Mouse (Mus musculus) gastrocnemius, adult 8-10 months (tissue): ENCODE data around the gene Fam193b. TPM values are rescaled to one million over a fixed set of nuclear protein-coding genes. Genes with fewer than 3 reads are reported as not detected.
"Not testable (repeated sequence)": the region's sequence is repeated elsewhere in the genome, so short reads cannot be mapped to it uniquely, and the experiment has no call there.

Experiments used
- DNase-seq, 2 experiments: peaks; one replicate each; pipeline ENCODE4 v3.0.0; 2022; ENCODE audit warnings: low spot score in 2 of 2
- total RNA-seq, 4 experiments: library from RNA; stranded (reverse); gene quantifications; 2 replicates each; pipeline ENCODE4 v1.2.4; 2022

Fam193b gene
- 10 to 100 TPM in 3 of 4 experiments, 1 to 10 TPM in 1; 7.8 to 14.0 (median 10.1) TPM for total RNA-seq

DNA sequence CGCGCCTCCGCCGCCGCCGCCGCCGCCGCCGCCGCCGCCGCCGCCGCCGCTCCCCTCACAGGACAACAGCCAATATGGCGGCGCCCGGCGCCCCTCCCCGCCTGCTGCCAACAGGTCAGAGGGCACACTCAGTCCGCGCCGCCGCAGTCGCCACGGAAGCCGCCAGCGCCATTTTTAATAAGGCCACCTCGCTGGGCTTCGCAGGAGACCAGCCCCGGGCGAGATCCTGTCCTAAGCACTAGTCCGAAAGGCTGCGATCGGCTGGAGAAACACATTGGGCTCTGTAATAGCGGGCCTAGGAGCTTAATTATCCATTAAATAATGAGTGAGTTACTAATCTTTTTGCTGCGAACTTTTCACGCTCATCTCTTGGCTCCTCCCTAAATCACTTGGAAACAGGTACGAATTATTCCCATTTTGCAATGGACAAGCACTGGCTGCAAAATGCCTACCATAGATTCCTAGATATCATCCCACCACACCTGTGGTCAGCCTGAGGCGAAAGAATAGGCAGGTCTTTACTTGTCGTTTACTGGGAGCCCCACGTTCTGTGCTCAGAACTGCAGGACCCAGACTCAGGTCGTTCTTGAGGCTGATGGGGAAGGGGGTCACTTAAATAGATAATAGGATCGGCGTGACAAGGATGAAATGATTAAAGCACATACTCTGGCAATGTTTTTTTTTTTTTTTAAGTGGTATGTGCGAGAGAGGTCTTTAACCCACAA is at the start of gene Fam193b:
Fam193b (minus strand) TSS at position 94 of the 725 bp plus-strand sequence.
- peak; percentile 88 to 91 for DNase-seq

DNA sequence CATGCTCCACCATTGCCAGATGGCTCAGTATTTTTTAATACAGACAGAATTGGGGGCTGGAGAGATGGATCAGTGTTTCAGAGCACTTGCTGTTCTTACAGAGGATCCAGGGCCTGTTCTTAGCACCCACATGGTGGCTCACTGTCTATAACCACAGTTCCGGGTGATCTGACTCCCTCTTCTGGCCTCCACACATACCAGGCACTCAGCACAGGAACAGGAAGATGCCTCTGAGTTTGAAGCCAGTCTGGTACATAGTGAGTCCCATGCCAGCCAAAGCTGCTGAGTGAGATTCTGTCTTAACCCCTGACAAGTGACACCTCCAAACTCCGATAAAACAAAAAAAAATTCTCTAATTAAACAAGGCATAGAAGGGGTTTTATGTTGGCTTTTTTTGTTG is 49.4 kb upstream of the Fam193b start:
- no peak for DNase-seq

DNA sequence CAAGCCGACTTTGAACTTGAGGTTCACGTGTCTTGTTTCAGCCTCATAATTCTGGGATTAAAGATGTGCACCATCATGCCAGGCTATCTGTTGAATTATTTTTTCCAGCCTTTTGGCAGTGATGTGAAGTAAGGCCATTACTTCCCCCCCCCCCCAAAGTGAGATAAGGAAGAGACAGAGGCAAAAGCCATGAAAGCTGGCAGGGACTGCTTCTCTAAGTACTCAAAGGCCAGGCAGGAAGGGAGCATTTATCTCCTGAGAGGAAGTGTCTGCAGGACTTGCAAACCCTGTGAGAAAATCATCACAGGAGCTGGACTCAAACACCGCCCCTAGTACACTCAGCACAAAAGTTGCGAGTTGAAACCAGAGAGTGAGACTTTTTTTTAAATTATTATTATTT is 48.4 kb upstream of the Fam193b start:
- DNase-seq: no peak

DNA sequence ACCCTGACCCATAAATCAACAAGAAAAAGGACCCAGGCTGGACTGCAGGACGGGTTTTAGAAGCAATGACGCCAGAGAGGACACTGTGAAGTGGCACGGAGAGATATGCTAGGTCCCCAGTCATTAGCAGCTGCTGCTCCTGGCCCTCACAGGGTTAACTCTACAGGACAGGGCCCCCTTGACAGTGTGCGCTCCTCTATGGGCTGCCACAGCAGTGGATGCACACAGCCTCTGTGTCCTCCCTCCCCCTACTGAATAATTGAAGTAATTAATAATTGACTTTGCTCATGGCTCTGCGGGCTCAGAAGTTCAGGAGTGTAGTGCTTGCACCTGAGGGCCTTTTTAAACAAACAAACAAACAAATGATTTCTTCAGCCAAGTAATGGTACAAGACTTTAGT is 42.6 kb upstream of the Fam193b start:
- DNase-seq: no peak

DNA sequence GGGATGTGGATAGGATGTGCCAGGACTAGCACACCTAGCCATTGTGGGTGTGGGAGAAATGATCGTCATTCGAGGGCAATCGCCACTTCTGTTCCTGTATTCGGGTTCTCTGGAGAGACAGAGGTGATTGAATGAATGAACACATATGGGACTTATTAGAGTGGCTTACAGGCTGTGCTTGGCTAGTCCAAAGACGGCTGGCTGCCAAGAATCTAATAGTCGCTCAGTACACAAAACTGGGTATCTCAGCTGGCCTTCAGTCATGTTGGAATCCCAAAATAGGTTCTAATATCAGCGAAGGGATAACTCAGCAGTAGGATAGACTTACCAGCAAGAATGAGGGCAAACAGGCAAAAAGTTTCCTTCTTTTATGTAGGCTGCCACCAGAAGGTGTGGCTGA is 41.1 kb upstream of the Fam193b start:
- no peak for DNase-seq

DNA sequence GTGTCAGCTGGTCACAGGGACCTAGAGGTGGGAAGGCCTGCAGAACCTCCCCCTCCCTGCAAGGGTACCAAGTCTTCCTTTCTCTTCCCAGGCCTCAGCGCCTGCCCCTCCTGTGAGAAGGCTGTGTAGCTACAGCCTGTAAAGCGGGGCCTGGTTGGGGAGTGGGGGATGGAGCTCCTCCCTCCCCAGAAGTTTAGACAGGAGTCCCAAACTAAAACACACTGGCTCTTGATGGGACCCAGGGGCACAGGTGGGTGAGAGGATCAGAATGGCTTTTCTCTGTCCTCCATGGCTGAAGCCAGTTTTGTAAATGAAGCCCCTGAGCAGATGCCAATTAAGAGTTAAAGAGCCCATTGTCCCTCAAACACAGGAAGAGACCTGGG is 36.7 kb upstream of the Fam193b start:
- DNase-seq: no peak

DNA sequence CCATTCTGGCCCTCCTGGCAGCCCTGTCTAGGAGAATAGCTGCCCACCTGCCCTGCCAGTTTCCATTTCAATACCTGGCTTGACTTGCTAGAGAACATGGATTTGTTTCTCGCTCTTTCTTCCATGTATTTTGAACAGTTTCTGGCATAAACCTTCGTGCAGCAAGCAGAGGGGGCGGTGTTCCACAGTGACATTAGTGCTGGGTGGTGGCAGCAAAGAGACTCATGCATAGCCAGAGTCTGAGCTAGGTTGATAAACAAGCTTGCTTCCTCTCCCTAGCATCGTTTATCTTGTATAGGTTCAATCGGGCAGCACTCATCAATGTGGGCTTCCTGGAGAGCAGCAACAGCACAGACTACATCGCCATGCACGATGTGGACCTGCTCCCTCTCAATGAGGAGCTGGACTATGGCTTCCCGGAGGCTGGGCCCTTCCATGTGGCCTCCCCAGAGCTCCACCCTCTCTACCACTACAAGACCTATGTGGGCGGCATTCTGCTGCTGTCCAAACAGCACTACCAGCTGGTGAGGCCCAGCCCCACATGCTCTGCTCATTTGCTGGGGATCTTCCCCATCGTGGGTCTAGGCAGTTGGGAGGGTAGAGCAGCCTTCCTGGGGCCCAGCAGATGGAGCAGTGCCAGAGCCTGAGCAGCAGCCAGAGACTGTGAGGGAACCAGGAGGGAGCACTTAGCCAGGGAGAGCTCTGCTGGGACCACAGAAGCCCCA is 36.1 kb upstream of the Fam193b start:
- no peak for DNase-seq

DNA sequence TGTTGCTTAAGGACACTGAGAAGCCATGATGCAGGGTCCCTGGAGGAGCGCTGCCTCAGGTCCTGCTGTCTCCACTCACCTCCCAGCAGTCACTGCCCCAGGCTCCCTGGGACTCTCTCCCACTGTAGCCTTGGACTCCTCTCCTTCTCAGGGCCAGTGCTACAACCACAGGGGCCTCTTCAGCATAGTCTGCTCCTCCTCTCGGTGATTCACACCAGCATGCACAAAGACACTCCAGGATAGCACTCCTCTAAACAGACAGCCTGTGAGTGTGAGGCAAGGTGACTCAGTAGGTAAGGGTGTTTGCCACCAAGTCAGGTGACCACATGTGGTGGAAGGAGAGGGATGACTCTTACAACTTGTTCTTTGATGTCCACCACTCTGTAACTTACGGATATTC is 33.7 kb upstream of the Fam193b start:
- no peak for DNase-seq

DNA sequence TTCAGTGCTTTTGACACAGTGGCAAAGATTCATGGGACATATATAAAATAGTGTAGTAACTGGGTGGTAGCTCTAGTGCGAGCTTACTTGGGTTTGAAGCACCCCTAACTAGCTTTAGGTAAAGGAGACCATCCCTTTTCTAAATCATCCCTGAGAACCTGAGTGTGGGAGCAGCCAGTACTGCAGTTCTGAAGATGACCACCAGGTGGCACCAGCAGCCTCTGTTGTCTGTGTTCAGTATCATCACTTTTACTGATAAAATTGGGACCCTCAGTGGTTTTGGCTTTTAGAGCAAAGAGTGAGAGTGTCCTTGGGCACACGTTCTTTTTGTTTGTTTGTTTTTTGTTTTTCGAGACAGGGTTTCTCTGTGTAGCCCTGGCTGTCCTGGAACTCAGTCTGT is 30.7 kb upstream of the Fam193b start:
- peak; percentile 52 to 57 for DNase-seq

DNA sequence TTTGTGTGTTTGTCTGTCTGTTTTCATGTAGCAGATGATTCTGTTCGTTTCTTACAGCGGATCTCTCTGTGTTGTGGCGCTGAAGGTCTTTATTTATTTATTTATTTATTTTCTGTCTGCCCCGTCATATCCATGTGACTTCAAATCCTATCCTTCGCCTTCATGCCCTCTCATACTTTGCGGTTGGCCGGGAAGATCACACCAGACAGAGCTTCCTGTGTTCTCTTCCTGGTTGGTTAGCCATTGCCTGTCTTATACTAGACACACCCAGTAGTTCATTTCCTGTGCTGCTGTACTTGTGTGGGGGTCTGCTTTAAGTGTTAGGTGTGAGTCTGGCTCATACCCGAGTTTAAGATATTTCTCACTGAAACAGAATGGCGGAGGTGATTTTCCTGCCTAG is 29.7 kb upstream of the Fam193b start:
- DNase-seq: no peak

DNA sequence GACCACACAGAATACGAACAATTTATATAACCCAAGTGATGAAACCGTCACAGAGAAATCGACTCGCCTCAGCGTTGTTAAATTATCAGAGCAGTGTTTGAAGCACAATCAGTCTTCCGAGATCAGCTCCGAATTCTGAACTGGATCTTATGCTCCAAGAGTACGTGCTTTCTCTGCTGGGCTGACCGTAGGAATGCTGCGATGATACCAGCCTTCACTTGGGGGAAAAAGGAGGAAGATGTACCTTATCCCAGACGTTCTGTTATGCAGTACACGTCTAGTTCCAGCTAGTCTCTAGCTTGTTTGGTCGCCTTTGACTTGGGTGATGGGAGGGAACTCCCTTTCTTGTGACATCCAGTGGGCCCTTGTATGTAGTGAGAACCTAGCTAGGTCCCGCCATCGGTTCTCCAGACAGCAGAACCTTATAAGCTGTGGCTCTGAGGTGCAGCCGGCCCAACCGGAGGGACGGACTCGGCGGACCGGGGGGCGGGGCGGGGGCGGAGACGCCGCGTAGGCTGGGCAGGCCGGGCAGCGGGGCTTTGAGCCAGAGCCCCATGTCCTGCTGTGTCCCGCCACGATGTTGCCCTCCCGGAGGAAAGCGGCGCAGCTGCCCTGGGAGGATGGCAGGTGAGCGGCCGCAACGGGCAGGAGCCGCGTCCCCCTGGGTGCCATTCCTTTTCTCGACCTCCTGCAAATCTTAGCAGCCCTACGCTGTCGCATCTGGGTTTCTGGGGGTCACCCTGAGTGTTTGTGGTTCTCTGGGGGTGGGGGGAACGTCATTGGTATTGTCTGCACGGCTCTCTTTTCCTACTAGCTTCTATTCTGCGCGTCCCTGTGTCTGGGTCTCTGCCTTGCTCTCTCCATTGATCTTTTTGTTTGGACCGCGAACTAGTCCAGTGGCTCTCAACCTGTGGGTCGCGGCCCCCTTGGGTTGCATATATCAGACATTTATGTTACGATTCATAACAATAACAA is 28.9 kb upstream of the Fam193b start, which contains the start of gene B4galt7:
B4galt7 (plus strand) TSS at position 331 of the 975 bp plus-strand sequence.
- DNase-seq: peak; percentile 82

DNA sequence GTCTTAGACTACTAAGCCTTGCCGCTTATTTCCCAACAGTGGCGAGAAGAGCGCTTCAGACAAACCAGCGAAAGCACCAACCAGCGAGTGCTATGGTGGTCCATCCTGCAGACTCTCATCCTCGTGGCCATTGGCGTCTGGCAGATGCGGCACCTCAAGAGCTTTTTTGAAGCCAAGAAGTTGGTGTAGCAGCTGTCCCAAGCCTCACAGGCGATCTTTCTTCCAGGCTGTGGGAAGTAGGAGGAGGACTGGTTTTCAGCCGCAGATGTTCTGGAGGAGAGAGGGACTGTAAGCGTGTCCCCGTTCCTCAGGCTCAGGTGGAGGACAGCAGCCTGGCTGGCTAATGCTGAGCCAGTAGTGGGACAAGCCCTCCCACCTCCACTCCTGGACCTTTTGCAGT is 25.9 kb upstream of the Fam193b start:
- DNase-seq: no peak

DNA sequence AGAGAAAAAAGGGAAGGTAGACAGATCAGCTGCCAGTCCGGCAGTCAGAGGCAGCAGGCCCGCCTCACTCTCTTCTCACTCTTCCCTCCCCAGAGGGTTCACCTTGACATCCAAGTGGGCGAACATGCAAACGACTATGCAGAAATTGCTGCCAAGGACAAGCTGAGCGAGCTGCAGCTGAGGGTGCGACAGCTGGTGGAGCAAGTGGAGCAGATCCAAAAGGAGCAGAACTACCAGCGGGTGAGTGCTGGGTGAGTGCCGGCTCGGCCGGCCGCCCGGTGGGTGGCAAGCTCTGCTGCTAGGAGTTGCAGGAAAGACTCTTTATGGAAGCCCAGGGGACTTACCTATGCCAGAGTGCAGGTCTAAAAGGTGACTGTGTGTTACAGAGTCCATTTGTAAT is 24.5 kb upstream of the Fam193b start:
- DNase-seq: peak; percentile 35 to 37

DNA sequence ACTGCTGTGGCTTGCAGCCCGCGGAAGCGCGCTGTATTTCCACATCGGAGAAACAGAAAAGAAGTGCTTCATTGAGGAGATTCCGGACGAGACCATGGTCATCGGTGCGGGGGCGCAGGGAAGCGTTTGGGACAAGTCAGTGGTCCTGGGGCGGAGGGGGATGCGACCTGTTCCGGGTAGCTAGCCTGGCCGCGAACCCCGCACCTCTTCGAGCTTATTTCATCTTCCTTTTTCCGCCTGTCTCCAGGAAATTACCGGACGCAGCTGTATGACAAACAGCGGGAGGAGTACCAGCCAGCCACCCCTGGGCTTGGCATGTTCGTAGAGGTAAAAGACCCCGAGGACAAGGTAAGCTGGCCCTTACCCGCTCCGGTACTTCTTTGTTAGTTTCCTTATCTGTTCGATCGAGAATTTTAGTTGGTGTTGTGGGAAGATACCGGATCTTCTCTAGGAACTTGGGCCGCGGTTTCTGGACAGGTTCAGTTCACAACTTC is 22.4 kb upstream of the Fam193b start:
- no peak for DNase-seq

DNA sequence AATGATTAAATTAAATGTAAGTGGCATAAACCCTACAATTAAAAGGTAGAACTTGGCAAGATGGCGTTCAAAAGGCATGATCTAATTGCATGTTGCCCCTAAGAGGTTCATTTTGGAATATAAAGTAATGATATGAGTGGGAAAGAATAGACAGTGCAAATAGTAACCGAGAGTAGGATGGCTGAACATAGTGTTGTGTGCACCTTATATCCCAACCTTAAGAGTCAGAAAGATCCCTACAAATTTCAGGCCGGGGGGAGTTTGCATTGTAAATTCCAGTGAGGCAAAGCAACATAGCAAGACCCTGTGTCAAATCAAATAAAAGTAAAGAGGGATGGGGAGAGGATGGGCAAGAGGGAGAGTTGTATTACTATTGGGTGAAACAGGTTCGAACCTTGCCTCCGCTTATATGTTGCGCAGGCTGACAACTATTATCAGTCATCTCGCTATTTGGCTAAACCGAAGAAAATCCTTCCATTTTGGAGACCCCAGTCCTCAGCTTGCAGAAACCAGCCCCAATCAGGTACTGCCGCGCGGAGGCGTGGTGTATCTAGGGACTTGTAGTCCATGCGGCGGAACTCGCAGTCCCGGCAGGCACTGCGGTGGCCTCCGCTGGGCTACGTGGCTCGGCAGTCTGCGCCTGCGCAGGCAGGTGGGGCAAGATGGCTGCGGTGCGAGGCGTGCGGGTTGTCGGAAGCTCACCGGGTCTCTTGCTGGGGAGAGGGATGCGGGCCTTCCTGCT is 21.8 kb upstream of the Fam193b start:
- peak; percentile 88 to 94 for DNase-seq

DNA sequence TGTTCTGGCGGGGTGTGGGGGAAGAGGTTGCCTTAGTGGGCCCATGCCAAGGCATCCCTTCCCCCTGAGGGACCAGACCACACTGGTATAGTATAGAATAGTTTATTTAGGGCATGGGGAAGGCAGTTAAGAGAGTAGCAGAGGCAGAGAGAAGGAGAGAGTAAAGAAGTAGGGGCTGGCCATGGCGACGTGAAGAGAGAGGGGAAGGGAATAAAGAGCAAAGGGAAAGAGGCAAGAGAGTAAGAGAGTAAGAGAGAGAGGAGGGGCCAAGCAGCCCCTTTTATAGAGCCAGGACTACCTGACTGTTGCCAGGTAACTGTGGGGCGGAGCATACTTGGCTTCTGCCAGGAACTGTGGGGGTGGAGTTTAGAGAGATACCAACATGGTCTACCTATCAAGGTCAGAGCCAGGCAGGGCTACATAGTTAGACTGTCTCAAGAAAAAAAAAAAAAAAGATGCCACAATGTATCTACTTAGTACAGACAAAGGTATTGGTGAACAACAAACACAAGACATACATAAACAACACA is 21.1 kb upstream of the Fam193b start:
- no peak for DNase-seq

DNA sequence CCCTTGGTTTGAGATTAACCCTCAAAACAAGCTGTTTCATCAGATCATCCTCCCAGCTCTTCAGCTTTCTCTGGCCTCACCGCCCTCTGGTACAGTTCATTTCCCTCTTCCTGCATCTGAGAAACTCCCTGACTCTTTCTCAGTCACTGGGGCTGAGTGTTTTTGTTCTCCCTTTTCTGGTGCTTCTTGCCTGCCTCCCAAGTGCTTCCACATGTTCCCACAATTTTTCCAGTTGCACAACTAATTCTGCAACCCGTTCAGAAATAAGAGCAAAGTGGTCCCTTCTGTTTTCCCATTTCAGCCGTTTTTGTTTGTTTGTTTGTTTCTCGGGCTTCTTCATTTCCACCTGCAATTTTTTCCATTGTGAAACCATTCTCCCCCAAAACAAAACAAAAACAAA is 7.2 kb upstream of the Fam193b start:
- no peak for DNase-seq

DNA sequence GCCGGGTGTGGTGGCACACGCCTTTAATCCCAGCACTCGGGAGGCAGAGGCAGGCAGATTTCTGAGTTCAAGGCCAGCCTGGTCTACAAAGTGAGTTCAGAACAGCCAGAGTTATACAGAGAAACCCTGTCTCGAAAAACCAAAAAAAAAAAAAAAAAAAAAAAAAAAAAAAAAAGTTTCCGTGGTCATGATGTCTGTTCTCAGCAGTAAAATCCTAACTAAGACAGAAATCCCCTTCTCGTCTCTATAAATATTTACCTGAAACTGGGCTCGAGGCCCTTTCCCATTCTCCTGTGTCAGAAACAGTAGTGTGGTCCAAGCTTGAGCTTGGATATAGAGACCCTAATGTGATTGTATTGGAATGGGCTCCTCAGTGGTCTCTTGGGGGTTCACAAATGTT is 6.0 kb upstream of the Fam193b start:
- DNase-seq: not testable (repeated sequence)

DNA sequence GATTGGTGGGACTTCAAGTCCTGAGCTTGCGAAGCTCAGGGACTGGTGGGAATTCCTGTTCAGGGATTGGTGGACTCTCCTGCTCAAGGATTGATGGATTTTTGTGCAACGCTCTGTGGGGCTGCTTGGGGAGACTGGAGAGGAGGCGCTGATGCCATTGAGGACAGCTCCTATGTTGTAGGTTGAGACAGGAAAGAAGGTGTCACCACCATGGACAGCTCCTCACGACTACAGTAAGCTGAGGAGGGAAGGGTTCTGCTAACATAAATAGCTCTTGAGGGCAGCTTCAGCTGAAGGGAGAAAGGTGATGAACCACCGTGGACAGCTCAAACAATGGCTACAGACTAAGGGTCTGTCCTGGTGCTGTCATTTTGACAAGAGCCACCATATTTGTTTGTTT is 5.0 kb upstream of the Fam193b start:
- DNase-seq: no peak

DNA sequence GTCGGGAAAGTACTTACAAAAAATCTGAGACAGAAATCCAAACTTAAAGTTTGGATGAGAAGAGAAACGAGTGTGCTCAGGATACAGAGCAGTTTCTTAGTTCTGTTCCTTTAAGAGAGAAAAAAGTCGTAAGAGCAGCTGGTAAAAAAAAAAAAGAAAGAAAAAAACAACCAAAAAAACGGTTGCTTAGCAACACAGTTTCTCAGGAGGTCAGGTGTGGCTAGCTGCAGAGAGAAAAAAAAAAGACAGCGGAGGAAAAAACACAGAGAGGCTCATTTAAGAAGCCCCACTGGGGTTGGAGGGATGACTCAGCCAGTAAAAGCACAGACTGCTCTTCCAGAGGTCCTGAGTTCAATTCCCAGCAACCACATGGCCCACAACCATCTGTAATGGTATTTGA is 3.4 kb upstream of the Fam193b start:
- DNase-seq: no peak

DNA sequence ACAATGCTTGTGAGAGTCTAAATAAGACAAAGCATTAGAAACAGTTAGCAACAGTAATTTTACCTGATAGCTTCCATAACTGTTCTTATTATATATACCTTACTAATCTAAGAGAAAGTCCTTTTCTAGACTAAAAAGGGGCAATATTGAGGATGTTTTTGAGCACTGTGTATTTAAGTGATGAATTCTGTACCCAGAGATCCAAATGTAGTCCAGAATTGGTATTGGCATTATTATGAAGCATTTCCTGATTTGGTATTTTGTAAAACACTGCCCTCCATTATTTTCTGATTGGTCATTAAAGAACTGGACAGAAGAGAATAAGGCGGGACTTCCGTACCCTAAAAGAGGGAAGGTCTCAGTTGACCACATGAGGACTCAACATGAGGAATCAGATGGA is 2.5 kb upstream of the Fam193b start, which contains the start of gene Tmed9:
Tmed9 (plus strand) TSS at position 301 of the 400 bp plus-strand sequence.
- no peak for DNase-seq
